Mouse (Mus musculus) fibroblast of lung, adult 2 months (primary cell): ENCODE results near the gene Kctd14.

Experiments
- DNase-seq: peaks from one replicate; pipeline ENCODE4 v3.0.0-alpha.2; 2011; ENCODE audit warnings: low read depth

Kctd14 gene

DNA sequence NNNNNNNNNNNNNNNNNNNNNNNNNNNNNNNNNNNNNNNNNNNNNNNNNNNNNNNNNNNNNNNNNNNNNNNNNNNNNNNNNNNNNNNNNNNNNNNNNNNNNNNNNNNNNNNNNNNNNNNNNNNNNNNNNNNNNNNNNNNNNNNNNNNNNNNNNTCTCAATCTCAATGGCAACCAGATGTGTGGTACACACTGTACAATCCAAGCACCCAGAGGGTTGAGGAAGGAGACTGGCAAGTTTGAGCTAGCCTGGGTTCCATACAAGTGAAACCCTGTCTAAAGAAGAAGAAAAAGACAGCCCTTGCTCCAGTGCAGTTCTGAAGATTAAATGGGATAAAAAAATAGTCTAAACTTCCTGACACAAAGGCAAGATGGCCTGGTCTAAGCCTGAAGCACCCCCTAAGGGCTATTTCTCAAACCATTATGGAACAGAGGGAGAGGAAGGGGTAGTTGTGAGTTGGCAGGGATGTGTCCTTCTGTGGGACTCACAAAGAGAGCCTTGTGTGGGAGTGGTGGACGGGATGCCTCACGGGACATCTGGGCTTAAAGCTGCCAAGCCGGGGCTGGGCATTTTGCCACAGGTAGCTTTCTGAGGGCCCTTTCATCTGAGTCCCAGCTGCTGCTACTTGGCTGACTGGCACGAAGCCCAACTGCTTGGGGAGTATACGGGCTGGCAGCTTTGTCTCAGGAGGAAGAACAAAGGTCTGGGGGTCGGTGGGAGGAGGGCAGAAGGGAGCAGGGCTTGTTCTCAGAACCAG, 4.8 kb upstream of the Kctd14 start:
- DNase-seq = peak; percentile 98

DNA sequence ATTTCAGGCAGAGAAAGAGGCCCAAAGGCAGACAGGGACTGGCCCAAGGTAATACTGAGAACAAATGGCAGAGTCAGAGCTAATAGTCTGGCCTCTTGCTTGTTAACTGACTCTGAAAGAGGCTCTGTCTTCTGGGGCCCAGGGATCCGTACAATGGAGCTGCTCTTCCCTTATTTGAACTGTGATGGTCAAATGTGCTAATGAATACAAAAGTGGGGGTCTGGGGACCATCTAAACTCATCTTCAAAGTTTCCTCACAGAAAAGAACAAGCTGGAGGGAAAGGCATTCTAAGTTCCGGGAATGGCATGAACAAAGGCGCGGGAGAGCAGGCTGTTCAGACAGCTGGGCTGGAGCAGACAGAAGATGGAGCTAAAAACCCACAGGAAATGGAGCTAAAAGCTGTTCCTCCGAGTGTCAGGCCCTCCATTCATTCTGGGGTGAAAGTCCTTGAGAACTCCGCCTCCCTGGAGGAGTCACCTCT, 4.0 kb upstream of the Kctd14 start:
- DNase-seq = no peak

DNA sequence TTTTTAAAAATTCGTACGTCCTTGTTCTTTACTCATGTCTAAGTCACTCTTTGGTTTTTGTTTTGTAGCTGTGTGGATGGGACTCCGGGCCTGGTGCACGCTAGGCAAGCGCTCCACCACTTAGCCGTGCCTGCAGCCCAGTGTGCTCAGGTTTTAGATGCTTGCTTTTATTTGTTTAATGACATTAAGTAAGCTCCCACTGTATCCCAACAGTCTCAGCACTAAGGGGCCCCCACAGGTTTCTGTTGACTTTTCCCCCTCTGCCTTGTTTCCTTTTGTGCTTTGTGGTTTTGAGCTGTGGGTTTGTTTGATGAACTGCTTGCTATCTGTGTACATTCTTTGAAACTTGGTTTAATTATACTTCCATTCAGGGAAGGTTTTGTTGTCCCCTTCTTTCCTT, 1.1 kb downstream of the Kctd14 start:
- DNase-seq = no peak

DNA sequence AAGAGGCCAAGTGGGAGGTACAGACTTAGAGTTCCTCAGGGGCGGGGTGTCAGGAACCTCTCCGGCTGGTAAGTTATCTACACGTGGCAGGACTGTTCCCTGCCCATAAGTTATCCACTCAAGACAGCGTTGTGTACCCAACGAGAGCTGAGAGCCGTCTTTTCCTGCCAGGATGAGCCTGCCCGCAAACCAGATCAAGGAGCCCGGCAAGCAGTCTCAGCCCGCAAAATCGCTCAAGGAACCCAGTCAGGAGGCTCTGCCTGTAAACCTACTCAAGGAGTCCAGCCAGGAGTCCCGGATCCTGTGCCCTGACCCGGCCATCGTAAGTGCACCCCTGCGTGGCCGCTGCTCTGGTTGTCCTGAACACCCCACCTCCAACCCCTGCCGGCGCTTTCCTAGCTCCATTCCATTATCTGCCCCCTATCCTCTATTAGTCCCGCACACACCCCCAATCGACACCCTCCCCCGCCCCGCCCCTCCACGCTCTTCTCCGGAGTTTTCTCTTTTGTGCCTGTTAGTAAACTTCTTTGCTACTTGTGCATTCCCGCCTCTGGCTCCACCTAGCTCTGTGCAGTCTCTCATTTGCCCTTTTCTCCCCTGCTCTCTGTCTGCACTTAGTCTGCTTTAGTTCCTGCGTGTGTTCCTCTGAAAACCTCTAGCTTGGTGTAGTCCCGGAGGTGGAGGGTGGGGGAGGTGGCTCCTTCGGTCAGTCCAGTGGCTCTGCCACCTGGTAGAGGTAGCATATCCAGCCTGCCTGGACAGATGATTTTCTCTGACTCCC, 2.2 kb downstream of the Kctd14 start:
- no peak for DNase-seq

GRCm38 (mm10) chr7:97454795-97455194, 3.7 kb downstream of the Kctd14 start:
- no peak for DNase-seq

DNA sequence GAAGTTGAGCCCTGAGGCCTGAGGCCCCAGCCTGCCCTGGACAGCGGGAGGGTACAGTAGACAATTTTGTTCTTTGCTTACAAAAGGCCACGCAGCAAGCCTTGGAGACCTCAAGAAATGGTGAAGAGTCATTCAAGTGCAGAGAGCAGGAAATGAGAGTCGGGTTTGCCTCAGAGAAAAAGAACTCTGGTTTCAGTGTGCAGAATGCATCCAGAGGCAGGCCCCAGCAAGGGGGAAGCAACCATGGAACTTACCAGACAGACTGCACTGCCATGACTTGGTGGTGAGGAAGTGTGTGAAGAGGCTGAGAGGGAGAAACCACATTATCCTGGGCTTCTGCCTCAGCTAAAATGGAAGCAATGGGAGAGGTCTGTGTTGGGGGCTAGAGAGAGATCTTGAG, 4.5 kb downstream of the Kctd14 start:
- DNase-seq = no peak

DNA sequence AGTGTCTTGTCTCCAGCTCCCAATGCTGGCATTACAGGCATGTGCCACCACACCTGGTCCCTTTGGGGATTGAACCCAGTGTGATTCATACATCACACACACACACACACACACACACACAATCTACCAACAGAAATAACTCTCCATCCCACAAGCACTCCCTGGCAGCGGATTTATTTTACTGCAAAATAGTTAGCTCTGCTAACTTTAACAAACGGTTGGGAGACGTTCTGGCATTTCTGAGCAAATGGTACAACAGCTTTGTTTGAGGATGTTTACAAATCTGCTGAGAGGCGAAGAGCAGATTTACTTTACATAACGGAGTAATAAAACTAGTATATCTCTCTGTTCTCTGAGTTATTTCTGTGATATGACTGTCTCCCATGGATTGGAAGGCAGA, 21.9 kb downstream of the Kctd14 start:
- DNase-seq = no peak

- peak; percentile 37 for DNase-seq
These were observed 28.2 kb downstream of the Kctd14 start for GRCm38 (mm10) chr7:97479349-97479748.

GRCm38 (mm10) chr7:97480290-97480689, 29.2 kb downstream of the Kctd14 start:
- DNase-seq = no peak

- DNase-seq = peak; percentile 93
These were observed 29.8 kb downstream of the Kctd14 start, which contains the start of gene Ints4 for GRCm38 (mm10) chr7:97480821-97481339. Gene Ints4, plus strand, starts transcription at chr7:97480956.

DNA sequence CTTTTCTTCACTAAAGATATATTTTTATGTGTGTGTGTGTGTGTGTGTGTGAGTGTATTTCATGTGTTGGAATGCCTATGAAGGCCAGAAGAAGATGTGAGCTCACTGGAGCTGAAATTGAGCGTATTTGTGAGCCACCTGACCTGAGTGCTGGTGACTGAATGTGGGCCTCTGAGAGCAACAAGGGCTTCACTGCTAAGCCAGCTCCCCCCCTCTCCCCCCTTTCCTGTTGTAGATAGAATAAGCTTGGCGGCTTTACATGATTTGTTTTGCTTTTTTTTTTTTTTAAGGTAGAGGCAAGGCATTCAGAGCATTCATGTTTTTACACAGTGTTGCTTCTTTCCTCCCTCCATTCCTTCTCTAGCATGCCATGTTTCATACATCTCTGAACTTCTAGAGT, 32.3 kb downstream of the Kctd14 start:
- no peak for DNase-seq

GRCm38 (mm10) chr7:97491157-97491556, 40.0 kb downstream of the Kctd14 start:
- no peak for DNase-seq

DNA sequence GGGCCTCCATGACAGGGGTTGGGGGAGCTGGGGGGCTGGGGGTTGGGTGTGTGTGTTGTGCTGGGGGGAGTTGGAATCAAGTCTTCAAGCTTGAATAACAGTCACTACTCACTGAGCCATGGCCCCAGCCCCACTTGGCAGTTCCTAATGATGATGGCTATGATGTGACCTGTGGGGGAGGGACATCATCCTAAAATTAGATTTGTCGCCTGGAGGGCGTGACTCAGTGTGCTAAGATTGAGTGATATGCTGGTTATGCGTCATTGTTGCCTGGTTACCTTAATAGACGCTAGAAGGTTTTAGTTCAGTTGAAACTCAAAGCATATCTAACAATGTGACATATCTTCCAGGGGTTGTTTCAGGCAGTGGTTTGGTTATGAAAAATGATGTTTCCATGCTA, 41.3 kb downstream of the Kctd14 start:
- no peak for DNase-seq

DNA sequence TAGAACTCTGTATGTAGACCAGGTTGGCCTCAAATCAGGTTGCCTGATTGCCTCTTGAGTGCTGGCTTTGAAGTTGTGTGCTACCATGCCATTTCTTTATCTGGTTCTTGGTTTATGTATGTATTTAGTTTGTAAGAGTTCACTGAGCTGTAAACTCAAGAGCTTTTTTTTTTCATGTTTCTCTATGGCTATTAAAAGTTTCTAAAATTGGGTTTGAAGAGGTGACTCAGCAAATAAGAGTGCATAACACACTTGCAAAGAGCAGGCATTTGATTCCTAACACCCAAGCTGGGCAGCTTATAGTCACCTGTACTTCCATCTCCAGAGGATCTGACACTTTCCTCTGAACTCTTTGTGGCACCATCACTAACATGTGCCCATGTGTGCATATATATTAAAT, 43.9 kb downstream of the Kctd14 start:
- no peak for DNase-seq

- no peak for DNase-seq
These were observed 49.6 kb downstream of the Kctd14 start for GRCm38 (mm10) chr7:97500555-97501209.
